Mouse (Mus musculus) macrophage (primary cell): ENCODE results near the gene Srms. TPM values are rescaled to one million over a fixed set of nuclear protein-coding genes. Genes with fewer than 3 reads are reported as not detected.
A peak's percentile ranks its signal among the peaks of the same experiment; 100 is the strongest.

Experiments used
- H3K27ac ChIP-seq: fragments of 350-480 bp; formaldehyde crosslinking; 2 replicates; pipeline ENCODE4 v1.9.0; 2021
- H3K36me3 ChIP-seq: fragments of 350-480 bp; formaldehyde crosslinking; 2 replicates; pipeline ENCODE4 v1.9.0; 2021; ENCODE audit errors: inconsistent target
- H3K4me3 ChIP-seq: fragments of 350-480 bp; formaldehyde crosslinking; 2 replicates; pipeline ENCODE4 v1.9.0; 2021; ENCODE audit errors: inconsistent target
- H3K79me2 ChIP-seq: fragments of 350-480 bp; formaldehyde crosslinking; 2 replicates; pipeline ENCODE4 v1.9.0; 2021; ENCODE audit errors: inconsistent target
- WGBS: methylation state at CpG from one replicate; pipeline ENCODE4 v1.1.7; 2026; ENCODE audit warnings: inconsistent platforms; ENCODE audit not compliant: missing documents; 5-methylcytosine and 5-hydroxymethylcytosine counted together
- polyA plus RNA-seq: library from polyadenylated mRNA; stranded (reverse); fragments of 250-400 nt; gene quantifications from 3 replicates; pipeline ENCODE4 v1.2.4, GENCODE M21; 2018; ENCODE audit warnings: inconsistent platforms
- total RNA-seq, 78 experiments: library from RNA; depleted of rRNA; stranded (reverse); fragments of 250-400 nt; gene quantifications; 1 replicate in 9 of 78; 2 replicates in 24 of 78; 3 replicates in 43 of 78; 4 replicates in 2 of 78; pipeline ENCODE4 v1.2.4; 2018; ENCODE audit warnings: inconsistent platforms in 56 of 78

The Srms gene
- total RNA-seq (2018; cell fraction: chromatin; rRNA removed) = under 1 TPM in 7 of 26 experiments, not detected in 19; 0.23 to 0.63 (median 0.42) TPM
- total RNA-seq (2018; cell fraction: cytosol; rRNA removed) = under 1 TPM in 8 of 26 experiments, not detected in 18; 0.03 to 0.11 (median 0.07) TPM
- total RNA-seq (2018; cell fraction: nucleus; rRNA removed) = under 1 TPM in 7 of 26 experiments, not detected in 19; 0.17 to 0.31 (median 0.25) TPM
- not detected in 3 replicates for polyA plus RNA-seq

- no peaks in the 10 kb centered on the region for H3K79me2 ChIP-seq
- WGBS = 5% methylated on average over 16 of the region's 17 CpGs
These were observed at the start of gene Srms for GRCm38 (mm10) chr2:181213021-181213445. Gene Srms, minus strand, starts transcription at chr2:181213185.

DNA sequence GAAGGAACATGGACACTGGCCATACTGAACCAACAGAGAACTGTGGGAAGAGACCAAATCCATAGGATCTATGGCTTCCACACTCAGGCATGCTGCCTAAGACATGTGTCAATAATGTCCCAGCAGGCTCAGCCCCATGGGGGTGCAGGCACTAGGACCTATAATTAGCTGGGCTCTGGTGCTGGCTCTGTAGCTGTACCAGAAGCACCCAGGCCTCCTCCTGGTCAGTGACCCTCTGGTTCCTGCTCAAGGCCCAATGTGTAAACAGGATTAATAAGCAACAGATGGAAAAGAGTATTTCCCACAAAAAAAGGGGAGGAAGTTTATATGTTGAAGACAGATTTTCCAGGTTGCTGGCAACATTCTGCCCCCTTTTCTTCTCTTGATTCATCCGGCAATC is 40.3 kb upstream of the Srms start:
- no peaks in the 10 kb centered on the region for H3K79me2 ChIP-seq
- no peak overlapping the region for H3K4me3 ChIP-seq
- WGBS = 100% methylated on average over 1 of the region's 1 CpGs
- H3K36me3 ChIP-seq = peaks cover 52% of the 10 kb centered on the region
- no peak overlapping the region for H3K27ac ChIP-seq

More at GRCm38 (mm10) chr2:181213021-181213445, at the start of gene Srms:
- no peak within 1 kb of the TSS for H3K27ac ChIP-seq
- no peaks in the 10 kb centered on the region for H3K36me3 ChIP-seq
- H3K4me3 ChIP-seq = no peak within 1 kb of the TSS

DNA sequence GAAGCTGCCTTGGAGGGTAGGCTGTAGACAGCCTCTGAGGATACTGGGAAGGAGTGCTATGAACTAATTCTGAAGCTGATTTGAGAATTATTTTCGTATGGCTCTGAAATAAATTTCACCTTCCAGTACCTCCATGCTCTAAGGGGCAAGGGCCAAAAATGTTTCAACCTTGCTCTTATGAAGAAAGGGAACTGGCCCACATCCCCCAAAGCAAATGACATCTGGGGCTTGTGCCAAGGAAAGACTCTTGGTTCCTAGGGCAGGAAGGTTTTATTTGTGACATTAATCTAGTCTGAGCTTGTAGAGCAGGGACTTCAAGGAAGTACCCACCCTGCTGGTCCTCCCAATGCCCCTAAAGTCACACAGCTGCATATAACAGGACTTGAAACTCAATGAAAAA is 38.9 kb upstream of the Srms start:
- 100% methylated on average over 1 of the region's 1 CpGs for WGBS
- peaks cover 40% of the 10 kb centered on the region for H3K36me3 ChIP-seq
- no peak overlapping the region for H3K27ac ChIP-seq
- H3K79me2 ChIP-seq = no peaks in the 10 kb centered on the region
- H3K4me3 ChIP-seq = no peak overlapping the region

DNA sequence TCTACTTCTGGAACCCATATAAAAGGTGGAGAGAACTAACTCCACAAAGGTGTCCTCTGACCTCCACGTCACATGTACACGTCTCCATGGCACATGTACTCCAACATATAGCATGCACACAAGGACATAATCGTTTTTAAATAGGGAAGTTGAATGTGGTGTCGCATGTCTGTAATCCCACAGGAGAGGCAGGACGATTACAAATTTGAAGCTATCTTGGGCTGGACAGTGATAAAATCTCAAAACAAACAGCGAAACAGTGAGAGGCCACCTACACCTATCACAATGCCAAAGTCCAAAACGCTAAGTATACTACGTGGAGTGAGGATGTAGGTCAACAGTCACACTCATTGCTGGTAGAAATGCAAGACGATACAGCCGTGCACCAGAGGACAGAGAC is 36.2 kb upstream of the Srms start:
- H3K27ac ChIP-seq = no peak overlapping the region
- 88% methylated on average over 10 of the region's 10 CpGs for WGBS
- peaks cover 17% of the 10 kb centered on the region for H3K36me3 ChIP-seq
- H3K79me2 ChIP-seq = no peaks in the 10 kb centered on the region
- no peak overlapping the region for H3K4me3 ChIP-seq

DNA sequence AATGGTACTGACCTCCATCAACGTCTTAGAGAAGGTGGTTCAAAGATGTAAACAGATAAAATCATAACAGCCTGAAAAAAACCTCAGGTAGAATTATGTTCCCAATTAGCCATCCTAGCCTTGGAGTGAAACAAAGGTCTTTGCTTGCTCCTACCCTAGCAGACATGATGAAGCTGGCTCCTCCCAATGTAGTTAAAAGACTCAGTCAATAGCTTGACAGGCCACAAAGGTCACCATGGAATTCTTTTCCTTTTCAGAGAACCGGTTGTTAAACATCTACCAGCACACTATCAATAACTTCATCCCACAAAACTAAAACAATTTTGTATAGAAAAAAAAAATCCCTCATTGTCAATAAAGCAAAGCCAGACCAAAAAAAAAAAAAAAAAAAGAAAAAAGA is 32.0 kb upstream of the Srms start:
- H3K4me3 ChIP-seq = no peak overlapping the region
- H3K79me2 ChIP-seq = peaks cover 18% of the 10 kb centered on the region
- H3K36me3 ChIP-seq = peaks cover 7% of the 10 kb centered on the region; the same call in 1 of the 2 replicates
- H3K27ac ChIP-seq = no peak overlapping the region
- 87% methylated on average over 2 of the region's 2 CpGs for WGBS

DNA sequence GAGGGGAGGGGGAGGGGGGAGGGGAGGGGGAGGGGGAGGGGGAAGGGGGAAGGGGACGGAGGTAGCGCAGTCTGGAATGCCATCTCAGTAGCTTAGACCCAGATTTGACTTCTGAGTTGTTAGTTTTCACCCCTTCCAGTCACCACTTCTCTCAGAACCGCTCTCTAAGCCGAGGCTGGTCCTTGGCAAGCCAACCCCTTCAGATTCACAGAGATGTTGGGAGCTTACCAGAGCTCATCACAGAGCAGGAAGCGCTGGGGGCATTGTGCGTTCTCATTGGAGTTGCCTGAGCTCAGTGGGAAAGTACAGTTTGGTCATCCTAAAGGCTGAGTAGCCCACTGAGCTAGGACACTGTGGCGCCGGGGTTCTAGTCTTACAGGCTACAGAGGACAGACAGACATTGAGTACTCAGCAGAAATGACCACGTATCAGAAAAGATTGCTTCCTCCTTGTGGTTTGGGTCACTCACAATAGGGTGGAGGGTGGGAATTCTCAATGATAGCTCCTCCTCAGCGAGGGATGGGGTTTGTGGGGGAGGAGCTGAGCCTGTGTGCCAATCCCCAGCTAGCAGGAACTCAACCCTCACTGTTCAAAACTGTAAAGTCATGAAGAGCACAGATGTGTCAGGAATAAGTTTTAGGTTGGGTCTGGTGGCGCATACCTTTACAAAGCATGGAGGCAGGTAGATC is 30.9 kb upstream of the Srms start:
- peaks cover 19% of the 10 kb centered on the region; the same call in 1 of the 2 replicates for H3K36me3 ChIP-seq
- 7% methylated on average over 9 of the region's 11 CpGs for WGBS
- H3K79me2 ChIP-seq = peaks cover 30% of the 10 kb centered on the region
- no peak overlapping the region; the same call in 1 of the 2 replicates for H3K4me3 ChIP-seq
- H3K27ac ChIP-seq = peak overlapping the region; percentile 33; the same call in 1 of the 2 replicates

- H3K27ac ChIP-seq = peak overlapping the region; percentile 72
- H3K36me3 ChIP-seq = peaks cover 34% of the 10 kb centered on the region
- WGBS = 58% methylated on average over 3 of the region's 3 CpGs
- H3K79me2 ChIP-seq = peaks cover 36% of the 10 kb centered on the region
- H3K4me3 ChIP-seq = peak overlapping the region; percentile 77
These were observed 29.3 kb upstream of the Srms start for GRCm38 (mm10) chr2:181242314-181242665.

DNA sequence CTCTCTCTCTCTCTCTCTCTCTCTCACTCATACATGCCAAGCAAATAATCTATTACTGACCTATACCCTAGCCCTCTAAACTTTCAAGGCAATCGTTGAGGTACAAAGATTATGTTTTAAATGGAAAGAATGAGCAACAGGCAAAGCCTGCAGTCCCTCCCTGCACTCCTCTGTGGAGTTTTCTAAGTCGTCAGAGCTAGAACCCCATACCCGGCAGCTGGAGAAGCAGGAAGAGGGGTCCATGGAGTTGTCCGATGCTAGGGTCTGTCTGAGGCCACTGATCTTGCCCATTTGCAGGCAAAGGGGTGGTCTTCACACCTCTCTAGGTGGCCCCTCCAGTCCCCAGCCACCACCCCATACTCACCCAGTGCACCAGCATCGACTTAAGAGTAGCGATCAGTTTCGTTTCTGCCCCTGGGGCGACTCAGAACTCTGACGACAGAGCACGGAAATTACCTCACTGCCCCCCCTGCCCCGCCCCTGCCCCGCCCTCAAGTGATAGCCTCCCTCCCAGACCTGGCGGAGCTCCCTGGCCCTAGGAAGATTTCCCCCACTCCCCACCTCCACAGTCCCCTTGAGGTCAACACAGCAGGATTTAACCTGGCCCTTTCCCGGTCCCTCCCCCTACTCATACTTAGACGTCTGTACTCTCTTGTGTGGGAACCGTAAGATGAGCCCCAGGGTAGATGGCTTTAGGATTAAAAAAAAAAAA is 28.8 kb upstream of the Srms start, which contains the start of gene Helz2:
Helz2 (minus strand) TSS at position 426 of the 712 bp plus-strand sequence.
- 6% methylated on average over 10 of the region's 16 CpGs for WGBS
- peak within 1 kb of the TSS; percentile 77 for H3K4me3 ChIP-seq
- H3K79me2 ChIP-seq = peaks cover 36% of the 10 kb centered on the region
- H3K27ac ChIP-seq = peak within 1 kb of the TSS; percentile 72
- H3K36me3 ChIP-seq = peaks cover 36% of the 10 kb centered on the region

DNA sequence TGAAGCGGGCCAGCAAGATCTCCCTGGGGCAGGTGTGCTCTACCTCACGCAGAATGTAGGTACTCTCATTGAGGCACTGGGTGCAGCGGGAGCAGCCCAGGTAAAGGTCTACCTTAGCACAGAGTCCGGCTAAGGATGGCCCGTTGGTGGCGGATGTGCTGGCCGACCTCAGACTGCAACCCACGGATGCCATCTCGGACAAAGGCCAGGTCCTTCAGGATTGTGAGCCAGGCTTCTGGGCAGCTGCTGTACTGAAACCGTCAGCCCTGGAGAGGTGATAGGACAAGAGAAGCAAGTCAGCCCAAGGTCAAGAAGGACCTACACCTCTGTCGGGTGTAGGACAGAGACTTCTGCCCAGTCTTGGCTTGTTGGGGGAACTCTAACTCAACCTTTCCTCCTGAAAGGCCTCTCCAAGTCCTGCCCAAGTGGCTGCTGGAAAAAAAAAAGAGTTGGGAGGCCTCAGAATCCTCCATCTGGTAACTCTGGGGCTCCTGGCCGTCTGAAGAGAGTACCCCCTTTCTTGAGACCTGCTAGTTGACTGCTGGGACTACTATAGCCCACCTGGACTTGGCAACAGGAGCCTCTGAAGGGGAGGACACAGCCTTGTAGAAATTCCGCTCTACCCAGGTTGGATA is 27.9 kb upstream of the Srms start:
- H3K79me2 ChIP-seq = peaks cover 42% of the 10 kb centered on the region
- WGBS = 91% methylated on average over 13 of the region's 13 CpGs
- peaks cover 44% of the 10 kb centered on the region for H3K36me3 ChIP-seq
- H3K4me3 ChIP-seq = peak overlapping the region; percentile 77
- peak overlapping the region; percentile 72; the same call in 1 of the 2 replicates for H3K27ac ChIP-seq

- H3K36me3 ChIP-seq = peaks cover 61% of the 10 kb centered on the region
- 96% methylated on average over 9 of the region's 9 CpGs for WGBS
- peaks cover 59% of the 10 kb centered on the region for H3K79me2 ChIP-seq
- H3K4me3 ChIP-seq = no peak overlapping the region
- no peak overlapping the region for H3K27ac ChIP-seq
These were observed 26.3 kb upstream of the Srms start for GRCm38 (mm10) chr2:181239261-181239660.

DNA sequence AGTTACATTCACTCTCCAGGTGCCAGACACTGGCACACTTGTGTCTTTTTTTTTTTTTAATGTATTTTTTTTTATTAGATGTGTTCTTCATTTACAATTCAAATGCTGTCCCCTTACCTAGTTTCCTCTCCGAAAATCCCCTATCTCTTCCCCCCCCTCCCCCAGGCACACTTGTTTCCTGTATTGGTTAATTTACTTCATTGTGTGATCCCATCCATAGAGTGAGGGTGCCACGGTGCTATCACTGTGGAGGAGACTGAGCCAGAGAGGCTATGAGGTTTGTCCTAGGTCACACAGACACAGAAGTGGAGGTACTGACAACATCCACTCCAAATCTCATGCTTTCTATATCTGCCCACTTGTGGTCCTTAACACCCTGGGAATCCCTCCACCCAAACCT is 25.9 kb upstream of the Srms start:
- Histone ChIP-seq H3K4me3 (no peak overlapping the region), H3K27ac (no peak overlapping the region), H3K79me2 (peaks cover 63% of the 10 kb centered on the region), H3K36me3 (peaks cover 65% of the 10 kb centered on the region)
- WGBS = 95% methylated on average over 2 of the region's 2 CpGs

DNA sequence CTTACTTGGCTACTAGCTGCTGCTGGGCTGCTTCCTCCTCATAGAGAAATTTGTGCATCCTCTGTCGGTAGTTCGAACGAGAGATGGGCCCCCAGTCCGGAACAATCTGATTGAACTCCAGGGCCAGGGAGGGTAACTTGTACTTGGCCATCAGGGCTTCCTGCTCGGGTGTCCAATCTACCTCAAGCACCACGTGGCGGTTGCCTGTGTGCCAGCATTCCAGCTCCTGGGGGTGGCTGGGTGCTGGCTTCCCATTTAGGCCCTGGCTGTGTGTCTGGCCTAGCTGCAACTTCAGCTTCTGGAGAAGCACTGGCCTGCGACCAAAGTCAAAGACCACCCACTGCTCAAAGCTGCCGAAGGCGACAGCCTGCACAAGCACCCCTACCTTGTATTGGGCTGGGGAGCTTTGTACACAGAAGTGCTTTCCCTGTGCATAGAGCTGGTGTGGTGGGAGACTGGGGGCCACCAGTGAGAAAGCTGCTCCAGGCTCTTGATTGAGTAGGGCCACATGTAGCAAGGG is 25.2 kb upstream of the Srms start:
- Histone ChIP-seq H3K79me2 (peaks cover 70% of the 10 kb centered on the region), H3K27ac (no peak overlapping the region), H3K4me3 (no peak overlapping the region), H3K36me3 (peaks cover 72% of the 10 kb centered on the region)
- WGBS = 96% methylated on average over 10 of the region's 10 CpGs

DNA sequence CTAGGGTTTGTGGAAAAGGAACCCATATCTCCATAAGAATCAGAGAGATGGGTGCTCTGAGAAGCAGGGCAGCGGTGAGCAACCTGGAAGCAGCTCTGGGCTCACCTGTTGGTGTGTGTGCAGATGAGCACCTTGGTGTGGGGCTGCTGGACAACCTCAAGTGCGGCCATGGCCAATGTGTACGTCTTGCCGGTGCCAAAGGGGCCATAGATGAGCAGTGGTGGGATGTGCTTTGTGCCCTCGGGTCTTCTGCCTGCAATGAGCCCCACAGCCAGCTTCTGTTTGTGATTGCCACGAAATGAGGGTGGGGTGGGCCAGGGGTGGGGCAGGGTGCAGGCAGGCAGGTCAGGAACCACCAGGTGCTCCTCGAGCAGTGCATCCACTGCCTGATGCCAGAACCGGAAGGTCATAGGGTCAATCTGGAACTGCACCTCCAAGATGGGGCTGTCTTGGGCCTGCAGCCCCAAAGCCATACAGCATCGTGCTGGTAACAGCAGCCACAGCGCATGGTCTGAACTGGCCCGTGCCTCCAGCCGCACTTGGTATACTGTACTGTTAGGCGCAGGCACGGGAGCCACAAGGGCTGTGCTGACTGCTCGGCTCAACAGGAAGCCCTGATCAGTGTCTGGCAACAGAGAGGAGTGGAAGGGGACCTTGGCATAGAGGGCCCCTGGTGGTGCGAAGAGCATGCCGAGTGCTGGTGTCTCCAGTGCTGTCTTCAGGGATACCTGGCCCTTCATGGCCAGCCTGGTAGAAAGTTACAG is 24.4 kb upstream of the Srms start:
- H3K4me3 ChIP-seq = no peak overlapping the region
- peaks cover 76% of the 10 kb centered on the region for H3K79me2 ChIP-seq
- 89% methylated on average over 15 of the region's 17 CpGs for WGBS
- H3K36me3 ChIP-seq = peaks cover 79% of the 10 kb centered on the region
- H3K27ac ChIP-seq = no peak overlapping the region
